Comparison of ENCODE assay signal across 23 mouse cellular contexts in the genomic region with DNA sequence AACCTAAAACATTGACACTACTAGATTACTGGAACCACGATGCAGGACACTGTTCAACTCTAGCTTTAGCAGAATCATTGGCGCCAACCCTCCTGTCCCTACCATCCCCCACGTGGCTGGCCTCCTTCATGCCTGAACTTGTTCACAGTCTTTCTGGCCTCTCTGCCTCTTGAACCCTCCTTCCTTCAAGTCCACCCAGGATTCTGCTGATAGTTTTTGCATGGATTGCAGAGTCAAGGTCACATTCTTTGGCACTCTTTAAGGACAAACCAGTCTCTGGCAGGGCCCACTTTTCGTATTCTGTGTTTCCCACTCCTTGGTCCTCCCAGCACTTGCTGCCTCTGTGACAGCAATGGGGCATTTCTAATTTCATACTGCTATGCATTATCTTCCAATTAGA. TPM values are rescaled to one million over a fixed set of nuclear protein-coding genes. Genes with fewer than 3 reads are reported as not detected.
DNase-seq lines count a peak whose midpoint lies in the region.
"Had no signal": no experiment of that assay in that cellular context is flagged by ENCODE, and none has a peak within 500 bp of the region (broad histone marks: within the 10 kb centered on the region; RNA-seq: fewer than 3 reads in every experiment).

No protein-coding gene starts in this region.

- intact Hi-C loops in gastrocnemius, postnatal 14 days (cut with DNase I; ENCODE audit: low total_unique reads): no loop called here

- peak; percentile 61 for DNase-seq in ovary, adult 18-20 months (ENCODE audit: low spot score)
- DNase-seq in ovary, postnatal 14 days (ENCODE audit: low spot score): no peak
- DNase-seq in R1 (ENCODE audit: low read depth, low spot score): peak; percentile 47
- DNase-seq in adrenal gland, postnatal 25 days: peak; percentile 28
- no peak for DNase-seq in cerebellum, postnatal 14 days
- no peak for DNase-seq in gastrocnemius, postnatal 14 days
- DNase-seq in spleen, adult 12 weeks (ENCODE audit: low spot score): no peak
- DNase-seq: cerebellum, adult 8-10 months; cerebellum, postnatal 36 days; gastrocnemius, postnatal 36 days; heart, adult 18-20 months; heart, postnatal 10 days; kidney, adult 18-20 months; kidney, postnatal 36 days; layer of hippocampus, postnatal 36 days; liver, embryonic 13.5 days; lung, adult 18-20 months; lung, postnatal 4 days; right cerebral cortex, postnatal 25 days; spleen, adult 18-20 months; thymus, postnatal 4 days had no signal

RNA-seq across cellular contexts. Expression of a gene that starts 31.9 kb away (rescaled TPM):
- not detected in 2 replicates for total RNA-seq in adrenal gland, postnatal 25 days (2021)
- total RNA-seq in gastrocnemius, postnatal 14 days (2021): not detected
- total RNA-seq: G1E; gastrocnemius, postnatal 36 days; heart, postnatal 10 days; left cerebral cortex, postnatal 10 days had no signal

RNA-seq across cellular contexts. Expression of a gene that starts 46.0 kb away (rescaled TPM):
- total RNA-seq in adrenal gland, postnatal 25 days (2021): 40.4 and 50.1 TPM in 2 replicates
- total RNA-seq in gastrocnemius, postnatal 14 days (2021): 1 to 10 TPM; 6.8 to 7.7 TPM

Comparison
In these comparisons a context has a peak if more than half of its experiments do, and no peak if none do; other contexts are left out.
1. DNase-seq: peak in ovary, adult 18-20 months (single experiment), R1 (single experiment) and adrenal gland, postnatal 25 days (single experiment); none in ovary, postnatal 14 days (single experiment), cerebellum, postnatal 14 days (0 of 2), gastrocnemius, postnatal 14 days (single experiment) and spleen, adult 12 weeks (single experiment).